Mouse (Mus musculus) kidney, postnatal 25 days (tissue): ENCODE results near the gene Zbtb5.
"Not testable (repeated sequence)": the region's sequence is repeated elsewhere in the genome, so short reads cannot be mapped to it uniquely, and the experiment has no call there.

Experiments
- DNase-seq, 2 experiments: peaks; one replicate each; pipeline ENCODE4 v3.0.0; 2021; ENCODE audit warnings: mixed read lengths in 2 of 2

Zbtb5 gene

DNA sequence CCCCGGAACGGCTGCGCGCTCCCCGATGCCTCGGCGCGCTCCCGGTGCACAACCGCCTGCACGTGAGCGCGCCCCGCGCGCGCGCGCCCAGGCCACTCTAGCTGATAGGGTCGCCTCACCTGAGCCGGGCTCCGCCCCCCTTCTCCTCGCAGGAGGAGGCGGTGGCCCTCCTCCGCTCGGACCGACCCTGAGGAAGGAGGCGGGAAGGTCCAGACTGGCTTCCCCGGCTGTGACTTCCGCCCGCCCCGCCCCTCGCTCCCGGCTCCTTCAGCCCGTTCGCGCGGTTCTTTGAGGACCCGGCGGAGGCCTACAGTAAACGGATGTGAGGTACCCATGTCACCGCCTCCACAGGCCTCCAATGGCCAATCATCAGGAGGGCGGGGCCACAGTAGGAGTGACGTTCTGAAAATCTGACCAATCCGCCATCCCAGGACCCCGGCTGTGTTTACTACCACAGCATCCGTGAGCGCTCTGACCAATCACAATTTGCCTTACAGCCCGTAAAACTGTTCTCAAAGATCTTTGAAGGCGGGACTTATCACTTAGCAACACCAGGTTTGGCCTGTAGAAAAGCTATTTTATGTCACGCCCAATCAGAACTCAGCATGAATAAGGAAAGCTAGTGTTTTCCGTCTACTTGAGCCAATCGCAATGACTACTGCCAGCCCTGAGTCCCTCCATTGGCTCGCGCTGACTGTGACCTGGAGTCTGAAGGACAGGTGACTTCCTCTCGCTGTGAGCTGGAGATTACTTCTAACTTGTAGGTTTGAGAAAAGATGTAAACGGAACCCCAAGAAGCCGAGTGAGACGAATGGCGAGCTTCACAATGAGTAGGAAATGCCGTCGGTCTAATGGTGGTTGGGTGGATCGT is at the start of gene Zbtb5:
TSS of gene Zbtb5 (minus strand) at position 308 of the 871 bp plus-strand sequence.
- DNase-seq: peak; percentile 100

DNA sequence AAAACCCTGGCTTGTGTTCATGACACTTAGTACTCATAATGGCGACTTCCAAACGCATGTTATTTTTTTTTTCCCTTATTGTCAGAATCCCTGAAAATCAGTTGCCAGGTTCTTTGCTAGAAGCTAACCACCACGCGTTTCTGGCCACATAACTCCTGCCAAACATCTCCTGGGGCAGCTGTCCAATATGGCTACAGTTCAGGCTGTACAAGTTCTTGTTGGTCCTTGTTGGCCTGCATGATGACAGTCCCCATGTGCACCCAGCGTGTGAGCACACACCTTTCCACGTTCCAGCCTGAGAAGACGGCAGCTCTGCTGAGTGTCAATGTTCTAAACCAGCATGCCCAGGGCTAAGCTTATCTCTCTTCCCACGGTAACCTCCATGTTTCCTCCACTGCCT is 43.2 kb upstream of the Zbtb5 start:
- DNase-seq: no peak

GRCm38 (mm10) chr4:45054862-45055261 is 42.6 kb upstream of the Zbtb5 start:
- DNase-seq: peak in 1 of 2 experiments; percentile 19

DNA sequence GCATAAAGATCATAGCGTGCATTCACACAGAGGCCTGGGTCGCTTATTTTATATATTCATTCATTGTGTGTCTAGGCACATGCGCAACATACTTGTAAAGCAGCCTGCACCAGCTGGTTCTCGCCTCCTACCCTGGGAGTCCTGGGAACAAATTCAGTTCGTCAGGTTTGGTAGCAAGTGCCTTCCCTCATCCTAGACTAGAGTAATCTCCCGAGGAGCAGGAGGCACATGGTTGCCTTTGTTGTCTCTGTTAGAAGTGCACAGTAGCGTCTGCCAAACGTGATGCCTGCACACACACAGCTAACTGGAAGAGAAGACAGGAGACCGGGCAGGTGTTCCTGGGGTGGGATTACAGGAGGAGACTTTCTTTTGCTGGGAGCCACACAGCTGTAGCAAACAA is 35.7 kb upstream of the Zbtb5 start:
- DNase-seq: no peak

DNA sequence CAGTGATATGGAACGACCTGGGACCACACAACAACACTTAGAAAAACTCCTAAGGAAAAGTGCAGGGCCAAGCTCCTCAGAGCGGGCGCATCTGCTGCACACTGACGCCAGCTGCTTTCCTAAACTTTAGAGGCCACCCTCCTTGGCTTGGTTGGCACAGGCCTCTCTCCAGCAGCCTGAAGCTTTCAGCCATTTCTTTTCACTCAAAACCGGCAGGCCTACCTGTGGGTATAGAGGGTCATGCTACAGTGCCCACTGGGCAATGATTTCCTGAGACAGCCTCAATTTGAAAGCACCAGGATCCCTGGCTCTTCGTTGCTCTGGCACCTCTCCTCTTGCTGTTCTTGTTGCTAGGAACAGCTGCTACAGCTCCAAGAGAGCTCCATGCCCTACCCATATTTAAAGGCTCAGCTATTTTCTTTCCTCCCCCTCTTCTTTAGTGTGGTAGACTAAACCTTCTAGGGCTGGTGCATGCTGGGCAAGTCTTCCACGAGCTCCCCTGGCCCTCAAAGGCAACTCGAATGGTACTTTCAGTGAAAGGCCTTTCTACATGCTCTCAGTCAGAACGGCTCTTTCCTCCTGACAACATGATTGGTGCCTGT is 35.2 kb upstream of the Zbtb5 start:
- no peak for DNase-seq

DNA sequence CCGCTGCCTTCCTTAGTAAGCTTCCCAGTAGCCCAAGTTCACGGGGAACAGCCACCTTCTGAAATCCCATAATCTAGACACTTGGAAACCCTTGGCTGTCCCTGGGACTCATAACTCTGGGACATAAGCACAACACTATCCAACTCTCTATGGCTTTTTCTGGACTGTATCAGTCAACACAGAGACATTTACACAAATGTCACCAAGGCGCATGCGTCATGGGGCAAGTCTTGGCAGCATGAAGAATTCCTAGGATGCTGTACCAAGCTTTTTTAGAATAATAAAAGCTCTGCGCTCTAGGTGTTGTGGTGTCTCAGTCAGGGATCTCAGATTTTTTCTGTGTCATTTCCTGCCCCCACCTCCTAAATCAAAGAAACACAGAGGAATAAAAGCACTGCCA is 34.5 kb upstream of the Zbtb5 start:
- DNase-seq: no peak

- peak; percentile 53 to 78 for DNase-seq
Observed at GRCm38 (mm10) chr4:45040795-45041194, 28.6 kb upstream of the Zbtb5 start.

DNA sequence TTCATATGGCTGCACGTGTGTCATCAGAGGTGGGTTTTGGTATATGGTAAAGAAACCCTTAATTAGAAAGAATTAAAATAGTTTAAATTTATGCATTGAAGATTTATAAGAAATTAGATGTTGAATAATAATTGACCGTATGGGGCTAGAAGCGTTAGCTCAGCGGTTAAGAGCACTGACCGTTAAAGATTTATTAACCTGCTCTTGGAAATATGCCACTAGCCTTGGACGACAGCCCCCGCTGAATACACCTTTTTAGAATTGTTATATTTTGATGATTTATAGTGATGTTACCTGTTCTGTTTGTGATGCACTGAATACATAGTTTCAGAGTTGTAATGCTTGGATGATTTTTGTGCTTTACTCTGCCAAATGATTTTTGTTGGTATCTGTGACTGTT is 27.3 kb upstream of the Zbtb5 start:
- not testable (repeated sequence) for DNase-seq

DNA sequence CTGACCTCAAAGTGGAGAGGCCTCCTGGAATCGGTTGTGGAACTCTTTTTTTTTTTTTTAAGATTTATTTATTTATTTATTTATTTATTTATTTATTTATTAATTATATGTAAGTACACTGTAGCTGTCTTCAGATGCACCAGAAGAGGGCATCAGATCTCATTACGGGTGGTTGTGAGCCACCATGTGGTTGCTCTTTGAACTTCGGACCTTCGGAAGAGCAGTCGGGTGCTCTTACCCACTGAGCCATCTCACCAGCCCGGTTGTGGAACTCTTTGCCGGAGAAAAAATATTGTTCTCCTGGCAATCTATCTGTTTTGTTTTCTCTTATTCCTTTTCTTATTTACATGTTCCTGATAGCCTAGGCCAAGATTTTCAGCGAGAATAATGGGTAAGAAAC is 26.7 kb upstream of the Zbtb5 start:
- peak; percentile 38 to 62 for DNase-seq

- DNase-seq: peak; percentile 13 to 50
Observed at GRCm38 (mm10) chr4:45037455-45038410, 25.5 kb upstream of the Zbtb5 start.

- DNase-seq: no peak
Observed at GRCm38 (mm10) chr4:45036571-45036970, 24.4 kb upstream of the Zbtb5 start.

GRCm38 (mm10) chr4:45036048-45036447 is 23.8 kb upstream of the Zbtb5 start:
- no peak for DNase-seq

DNA sequence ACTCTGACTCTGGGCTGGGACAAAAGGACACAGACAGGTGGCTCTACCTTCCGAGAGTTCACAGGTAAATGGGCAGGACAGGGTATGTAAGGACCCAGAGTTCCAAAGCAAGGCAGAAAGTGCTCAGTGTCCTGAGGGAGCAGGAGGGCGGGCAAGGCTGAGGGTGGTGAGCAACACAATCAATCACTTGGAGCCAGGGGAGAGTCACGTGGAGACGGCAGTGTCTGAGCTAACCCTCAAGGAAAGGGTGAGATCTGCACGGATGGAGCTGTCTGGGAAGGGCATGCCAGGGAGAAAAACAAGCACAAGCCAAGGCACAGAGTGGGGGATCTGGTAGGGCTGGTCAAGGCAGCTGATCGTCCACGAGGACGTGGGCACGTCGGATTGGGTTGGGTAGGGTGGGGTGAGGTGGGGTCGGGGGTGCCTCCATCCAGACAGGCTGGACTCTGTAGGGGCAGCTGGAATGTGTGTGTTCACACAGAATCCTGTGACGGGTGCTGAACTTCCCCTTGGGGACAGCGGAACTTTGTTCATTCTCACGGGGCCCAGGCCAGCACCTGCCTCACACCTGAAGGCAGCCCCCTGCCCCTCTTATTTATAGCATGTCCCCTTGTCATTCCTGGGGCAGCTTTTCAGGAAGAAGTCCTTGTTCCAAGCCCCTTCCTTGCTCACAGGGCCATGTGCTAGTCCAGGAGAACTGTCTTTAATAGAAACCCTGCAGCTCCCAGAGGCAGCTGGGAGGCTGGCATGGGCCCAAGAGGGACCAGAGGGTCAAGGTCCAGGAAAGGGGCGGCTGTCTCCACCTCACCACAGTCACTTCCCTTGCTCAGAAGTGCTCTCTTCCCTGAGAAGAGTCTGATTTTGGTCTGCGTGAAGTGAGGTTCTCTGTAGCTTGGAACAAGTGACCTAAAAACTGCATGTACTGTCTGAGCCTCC is 22.7 kb upstream of the Zbtb5 start:
- peak; percentile 82 to 91 for DNase-seq

- DNase-seq: no peak
Observed at GRCm38 (mm10) chr4:45032586-45032985, 20.4 kb upstream of the Zbtb5 start.

GRCm38 (mm10) chr4:45026459-45026858 is 14.2 kb upstream of the Zbtb5 start:
- no peak for DNase-seq

- peak in 1 of 2 experiments; percentile 30 for DNase-seq
Observed at GRCm38 (mm10) chr4:45019009-45019408, 6.8 kb upstream of the Zbtb5 start.

GRCm38 (mm10) chr4:45018452-45018980 is 6.3 kb upstream of the Zbtb5 start, which contains the start of gene Polr1e:
TSS of gene Polr1e (plus strand) at chr4:45018583.
- DNase-seq: peak; percentile 97 to 99

- DNase-seq: peak; percentile 49 to 77
Observed at GRCm38 (mm10) chr4:45015615-45016014, 3.4 kb upstream of the Zbtb5 start.

DNA sequence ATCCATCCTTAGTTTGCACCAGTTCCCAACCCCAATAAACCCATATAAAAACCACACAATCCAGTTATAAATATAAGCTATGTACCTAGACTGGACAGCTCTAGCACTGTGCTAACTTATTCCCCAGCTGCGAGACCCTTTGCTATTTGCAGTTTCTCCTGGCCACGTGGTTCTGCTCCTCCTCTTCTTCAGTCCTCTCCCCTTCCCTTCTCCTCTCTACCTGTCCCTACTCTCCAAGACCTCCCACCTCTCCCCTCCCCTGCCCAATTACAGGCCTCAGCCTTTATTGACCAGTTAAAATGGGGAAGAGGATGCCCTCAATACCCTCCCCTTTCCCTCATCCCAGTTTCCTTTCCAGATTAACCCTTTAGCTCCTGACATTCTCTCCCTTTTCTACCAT is 1.3 kb upstream of the Zbtb5 start:
- DNase-seq: peak in 1 of 2 experiments; percentile 22

DNA sequence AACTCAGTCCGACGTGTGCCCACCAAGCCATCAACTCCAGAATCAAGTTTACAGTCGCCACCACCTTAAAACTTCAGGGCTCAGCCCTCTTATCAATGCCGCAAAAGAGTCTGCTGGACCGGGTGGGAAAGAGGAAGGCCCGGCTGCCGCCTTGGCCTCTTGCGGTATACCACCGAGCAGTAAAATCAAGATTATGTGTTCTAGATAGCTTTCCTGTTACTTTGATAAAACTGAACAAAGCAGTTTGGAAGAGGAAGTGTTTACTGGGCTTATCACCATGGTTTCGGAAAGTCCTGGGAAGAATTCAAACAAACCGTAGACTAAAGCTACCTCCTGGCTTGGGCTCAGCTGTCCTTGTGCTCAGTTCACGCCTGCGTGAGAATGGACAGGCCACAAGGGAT is 819 bp upstream of the Zbtb5 start:
- peak in 1 of 2 experiments; percentile 28 for DNase-seq

DNA sequence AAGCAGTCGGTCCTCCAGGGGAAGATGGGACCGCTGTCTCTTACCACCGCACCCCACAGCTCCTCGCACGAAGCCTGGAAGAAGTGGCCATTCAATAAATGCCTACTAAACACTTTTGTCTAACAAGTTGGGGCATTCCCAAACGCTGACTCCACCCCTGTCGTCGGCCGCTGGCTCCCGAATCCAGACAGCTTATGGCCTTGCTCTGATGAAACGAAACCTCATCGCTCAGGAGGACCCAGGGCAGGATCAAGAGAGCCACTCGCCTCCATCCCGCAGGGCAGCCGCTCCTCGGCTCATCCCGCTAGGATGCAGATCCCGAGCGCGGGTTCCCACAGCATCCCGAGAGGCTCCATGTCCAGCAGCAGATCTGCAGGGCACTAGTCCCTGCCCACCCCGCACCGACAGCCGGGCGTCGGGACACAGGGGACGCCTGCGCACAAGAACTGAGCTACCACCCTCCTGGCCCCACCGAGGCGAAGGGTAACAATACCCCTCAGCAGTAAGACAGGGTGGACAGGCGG is 569 bp downstream of the Zbtb5 start:
- peak in 1 of 2 experiments; percentile 74 for DNase-seq
